Mouse (Mus musculus) small intestine, adult 2 months (tissue): ENCODE data around the gene Fgfr1op.

Experiments
- CTCF ChIP-seq: fragments of 200-500 bp; IDR thresholded peaks from 2 replicates; pipeline ENCODE4 v1.5.1; 2012; ENCODE audit warnings: low read depth, mild to moderate bottlenecking, control low read depth, inconsistent platforms, low read length, moderate library complexity, mixed read lengths; ENCODE audit not compliant: insufficient replicate concordance, insufficient read length; ENCODE audit errors: extremely low read depth
- POLR2A ChIP-seq: fragments of 200-500 bp; IDR thresholded peaks from 2 replicates; pipeline ENCODE4 v1.6.1; 2012; ENCODE audit warnings: low read depth, mild to moderate bottlenecking, control low read depth, inconsistent platforms, low read length, moderate library complexity

DNA sequence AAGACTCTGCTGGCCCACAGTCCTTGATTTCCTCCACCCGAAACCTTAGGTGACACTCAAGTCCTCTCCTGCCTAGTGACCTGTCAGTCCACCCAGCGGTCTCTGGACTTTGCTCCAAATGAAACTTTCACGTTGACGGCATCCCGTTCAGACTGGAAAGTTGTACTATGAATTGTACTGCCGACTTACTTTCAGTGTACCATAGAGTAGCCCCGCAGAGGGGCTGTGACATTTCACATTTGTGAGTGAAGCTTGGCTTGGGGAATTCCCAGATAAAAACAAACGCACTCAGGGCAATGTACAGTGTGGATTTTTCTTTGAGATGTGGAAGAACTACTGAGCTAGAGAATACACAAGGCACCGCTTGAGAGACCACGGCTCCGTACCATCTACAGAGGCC is 76.9 kb downstream of the Fgfr1op start:
- TF ChIP-seq CTCF = no peak
- no peak for TF ChIP-seq POLR2A
